Comparison of ENCODE assay signal across 9 mouse cellular contexts in genomic region chr7:49523729-49524128, GRCm38 (mm10).
DNase-seq lines count a peak whose midpoint lies in the region; ATAC-seq and TF ChIP-seq lines count a peak whose summit lies in the region.
"Had no signal": no experiment of that assay in that cellular context is flagged by ENCODE, and none has a peak within 500 bp of the region (broad histone marks: within the 10 kb centered on the region; RNA-seq: fewer than 3 reads in every experiment).

No protein-coding gene starts in this region.

- H3K4me3 ChIP-seq in cortical plate, adult 2 months (ENCODE audit: insufficient read depth, low read length), result peak overlapping the region; percentile 7; the same call in 1 of the 2 replicates
- peak overlapping the region; percentile 42 for H3K4me3 ChIP-seq in limb, embryonic 14.5 days (replicated peaks; ENCODE audit: low read length)
- H3K4me3 ChIP-seq: megakaryocyte, embryonic 14.5 days had no signal

- H3K36me3 ChIP-seq in limb, embryonic 14.5 days (ENCODE audit: control insufficient read depth, insufficient read depth, low read length), result no peaks in the 10 kb centered on the region

- H3K4me2 ChIP-seq in limb, embryonic 14.5 days (replicated peaks; ENCODE audit: low read depth, low read length, severe bottlenecking), result peak overlapping the region; percentile 74

- no peak for TF ChIP-seq POLR2A in cortical plate, adult 2 months (IDR thresholded peaks at IDR 0.05; ENCODE audit: extremely low read depth, insufficient read depth, low read length)
- no peak for TF ChIP-seq POLR2A in limb, embryonic 14.5 days (IDR thresholded peaks at IDR 0.05; ENCODE audit: borderline replicate concordance, extremely low read depth, insufficient read depth, insufficient read length)

- H3K4me1 ChIP-seq in cortical plate, adult 2 months (ENCODE audit: control insufficient read depth, insufficient read depth, low read length), result peaks cover 10% of the 10 kb centered on the region
- H3K4me1 ChIP-seq in limb, embryonic 14.5 days (ENCODE audit: control insufficient read depth, insufficient read depth, low read length), result peaks cover 50% of the 10 kb centered on the region
- H3K4me1 ChIP-seq: megakaryocyte, embryonic 14.5 days had no signal

- 0 out of 2 replicates have a peak, but pooled peaks have one; percentile 4 for ATAC-seq in frontal cortex, adult (ENCODE audit: low TSS enrichment)
- ATAC-seq in limb, embryonic 14.5 days (ENCODE audit: low FRiP score, low read depth), result no peak

- no peaks in the 10 kb centered on the region for H3K27me3 ChIP-seq in limb, embryonic 14.5 days (ENCODE audit: control insufficient read depth, insufficient read depth, low read length)

- H3K27ac ChIP-seq in cortical plate, adult 2 months (ENCODE audit: insufficient read depth, low read length), result peak overlapping the region; percentile 17; the same call in 1 of the 2 replicates
- H3K27ac ChIP-seq in limb, embryonic 14.5 days (replicated peaks; ENCODE audit: low read depth, low read length), result 0 out of 2 replicates have a peak overlapping the region, but pooled peaks have one; percentile 8

- DNase-seq in frontal cortex, postnatal 14 days (ENCODE audit: low spot score in 2 of 2), result no peak
- DNase-seq in heart, postnatal 14 days, result peak; percentile 24 to 39
- DNase-seq in limb, embryonic 14.5 days (ENCODE audit: low spot score), result no peak
- DNase-seq in thymus, postnatal 0 days (ENCODE audit: low spot score), result no peak
- DNase-seq in left cerebral cortex, adult 18-20 months (ENCODE audit: low spot score in 2 of 2), result no peak
- DNase-seq in urinary bladder, postnatal 14 days (ENCODE audit: low spot score), result no peak

- no peaks in the 10 kb centered on the region for H3K9me3 ChIP-seq in limb, embryonic 14.5 days (ENCODE audit: control insufficient read depth, low read length)

- intact Hi-C loops in heart, postnatal 14 days (cut with DNase I), result no loop called here

- H3K9ac ChIP-seq in limb, embryonic 14.5 days (ENCODE audit: low read depth, low read length, severe bottlenecking), result no peak overlapping the region

- WGBS in limb, embryonic 14.5 days, result 23% methylated on average over 5 of the region's 5 CpGs

- no peak for TF ChIP-seq CTCF in cortical plate, adult 2 months (IDR thresholded peaks at IDR 0.05; ENCODE audit: extremely low read depth, insufficient read depth, low read length)

Comparison
In these comparisons a context has a peak if more than half of its experiments do, and no peak if none do; other contexts are left out.
1. DNase-seq: peak in heart, postnatal 14 days (2 of 2); none in frontal cortex, postnatal 14 days (0 of 2), limb, embryonic 14.5 days (single experiment), thymus, postnatal 0 days (single experiment), left cerebral cortex, adult 18-20 months (0 of 2) and urinary bladder, postnatal 14 days (single experiment).